Mouse (Mus musculus) intestine, embryonic 16.5 days (tissue): Measurements from ENCODE around the gene Slc16a2. TPM values are rescaled to one million over a fixed set of nuclear protein-coding genes. Genes with fewer than 3 reads are reported as not detected.

ENCODE experiments used
- ATAC-seq: fragments of 200-750 bp; cut with Nextera tagmentation; 2 replicates; pipeline ENCODE4 v1.8.0; 2017; ENCODE audit warnings: moderate TSS enrichment, moderate library complexity
- H3K27ac ChIP-seq: fragments of 300-500 bp; sonication (generic); 2 replicates; pipeline ENCODE4 v1.5.1; 2014; ENCODE audit warnings: mild to moderate bottlenecking, low read length
- H3K27me3 ChIP-seq: fragments of 300-500 bp; sonication (generic); replicated peaks from 2 replicates; pipeline ENCODE4 v1.6.1; 2014; ENCODE audit warnings: low read length, control low read depth, mixed read lengths; ENCODE audit not compliant: control insufficient read depth, insufficient read depth
- H3K36me3 ChIP-seq: fragments of 300-500 bp; sonication (generic); 2 replicates; pipeline ENCODE4 v1.6.1; 2014; ENCODE audit warnings: low read length, control low read depth; ENCODE audit not compliant: control insufficient read depth, insufficient read depth
- H3K4me1 ChIP-seq: fragments of 300-500 bp; sonication (generic); 2 replicates; pipeline ENCODE4 v1.6.1; 2014; ENCODE audit warnings: low read length, control low read depth, mixed read lengths; ENCODE audit not compliant: control insufficient read depth, insufficient read depth
- H3K4me2 ChIP-seq: fragments of 300-500 bp; sonication (generic); 2 replicates; pipeline ENCODE4 v1.6.1; 2014; ENCODE audit warnings: low read depth, low read length, control low read depth
- H3K4me3 ChIP-seq: fragments of 300-500 bp; sonication (generic); 2 replicates; pipeline ENCODE4 v1.5.1; 2014; ENCODE audit warnings: mild to moderate bottlenecking, low read length
- H3K9ac ChIP-seq: fragments of 300-500 bp; sonication (generic); 2 replicates; pipeline ENCODE4 v1.6.1; 2014; ENCODE audit warnings: low read depth, low read length
- H3K9me3 ChIP-seq: fragments of 300-500 bp; sonication (generic); 2 replicates; pipeline ENCODE4 v1.6.1; 2016; ENCODE audit warnings: low read length, control low read depth; ENCODE audit not compliant: control insufficient read depth
- WGBS: fragments of 180-500 bp; shearing (Covaris S2); extraction: QIAGEN DNeasy Blood & Tissue Kit; methylation state at CpG from one replicate; pipeline ENCODE4 v1.1.7; 2014; 5-methylcytosine and 5-hydroxymethylcytosine counted together
- polyA plus RNA-seq: library from polyadenylated mRNA; unstranded; fragments of >200 nt; fragmentation: Nextera tagmentation; extraction: Ambion mirVana; gene quantifications from 2 replicates; pipeline ENCODE4 v1.2.1, GENCODE M21; 2015

Gene Slc16a2
- polyA plus RNA-seq, 1 experiment from 2014 or later: 6.9 TPM

DNA sequence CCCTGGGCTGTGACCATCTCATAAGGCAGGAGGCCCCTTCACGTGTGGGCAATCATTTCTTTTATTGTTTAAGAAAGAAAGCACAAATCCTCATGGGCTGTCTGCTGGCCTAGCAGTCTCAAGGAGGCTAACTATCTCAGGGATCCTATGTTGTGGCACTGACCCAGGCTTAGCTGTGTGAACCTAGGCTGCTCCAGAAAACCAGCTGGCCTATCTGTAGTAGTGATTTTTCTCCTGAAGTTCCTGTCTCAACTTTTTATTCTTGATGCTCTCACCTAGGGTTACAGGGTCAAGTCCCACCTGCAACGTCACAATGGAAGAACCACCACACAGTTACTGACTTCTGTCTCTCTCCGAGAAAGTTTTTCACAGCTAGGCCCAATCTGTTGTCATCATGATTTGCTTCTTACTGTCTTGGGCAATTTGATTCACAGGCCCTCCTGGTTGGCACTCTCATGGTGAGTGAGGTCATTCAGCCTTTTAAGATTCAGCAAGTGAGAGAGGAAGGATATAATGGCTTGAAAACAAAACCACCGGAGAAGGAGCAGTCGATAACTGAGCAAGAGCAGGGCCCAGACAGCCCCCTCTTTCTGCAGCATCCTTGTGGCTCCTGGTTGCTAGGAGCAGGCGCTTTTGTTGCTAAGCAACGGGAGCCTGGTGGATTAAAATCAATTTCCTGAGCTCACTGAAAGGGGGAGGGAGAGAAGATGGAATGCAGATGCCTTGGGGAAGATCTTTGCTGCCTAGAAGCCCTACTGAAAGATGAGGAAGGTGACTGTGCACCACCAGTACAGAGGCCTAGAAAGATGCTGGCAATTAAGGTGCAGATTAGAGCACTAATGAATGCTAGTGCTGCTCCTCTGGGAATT, 77.4 kb downstream of the Slc16a2 start:
- WGBS: 44% methylated on average over 7 of the region's 7 CpGs
- ATAC-seq: no peak

DNA sequence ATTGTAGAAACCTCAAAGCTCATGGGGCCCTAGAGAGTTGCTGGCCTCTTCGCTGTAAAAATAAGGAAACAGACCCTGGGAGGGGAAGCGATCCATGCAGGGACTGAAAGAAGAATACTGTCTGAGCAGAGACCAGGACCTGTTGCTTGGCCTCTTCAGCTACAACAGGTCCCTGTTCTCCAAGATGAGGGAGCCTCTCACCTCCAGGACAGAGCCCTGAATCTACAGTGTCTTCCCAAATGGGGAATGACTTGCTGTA, 79.8 kb downstream of the Slc16a2 start:
- H3K9me3 ChIP-seq: no peaks in the 10 kb centered on the region
- H3K4me2 ChIP-seq: no peak overlapping the region
- 50% methylated on average over 2 of the region's 2 CpGs for WGBS
- H3K27me3 ChIP-seq: peaks cover 23% of the 10 kb centered on the region; the same call in 1 of the 2 replicates
- H3K36me3 ChIP-seq: no peaks in the 10 kb centered on the region
- ATAC-seq: no peak
- no peak overlapping the region; the same call in 1 of the 2 replicates for H3K27ac ChIP-seq
- no peak overlapping the region for H3K4me3 ChIP-seq
- H3K4me1 ChIP-seq: 0 out of 2 replicates have a peak, but pooled peaks cover 2% of the 10 kb centered on the region
- no peak overlapping the region for H3K9ac ChIP-seq

More for the DNA sequence above, 77.4 kb downstream of the Slc16a2 start:
- Histone ChIP-seq H3K4me3 (no peak overlapping the region), H3K9me3 (no peaks in the 10 kb centered on the region), H3K27me3 (peaks cover 17% of the 10 kb centered on the region; the same call in 1 of the 2 replicates), H3K4me1 (0 out of 2 replicates have a peak, but pooled peaks cover 2% of the 10 kb centered on the region), H3K4me2 (no peak overlapping the region), H3K9ac (no peak overlapping the region), H3K36me3 (no peaks in the 10 kb centered on the region), H3K27ac (no peak overlapping the region)

- peak; percentile 44; the same call in 1 of the 2 replicates for ATAC-seq
- Histone ChIP-seq H3K9me3 (no peaks in the 10 kb centered on the region), H3K27me3 (peaks cover 23% of the 10 kb centered on the region; the same call in 1 of the 2 replicates), H3K27ac (peak overlapping the region; percentile 33; the same call in 1 of the 2 replicates), H3K4me1 (0 out of 2 replicates have a peak, but pooled peaks cover 2% of the 10 kb centered on the region), H3K36me3 (no peaks in the 10 kb centered on the region), H3K9ac (no peak overlapping the region), H3K4me3 (no peak overlapping the region), H3K4me2 (no peak overlapping the region)
- WGBS: 50% methylated on average over 7 of the region's 13 CpGs
These were observed 80.3 kb downstream of the Slc16a2 start for GRCm38 (mm10) chrX:103741215-103742056.

DNA sequence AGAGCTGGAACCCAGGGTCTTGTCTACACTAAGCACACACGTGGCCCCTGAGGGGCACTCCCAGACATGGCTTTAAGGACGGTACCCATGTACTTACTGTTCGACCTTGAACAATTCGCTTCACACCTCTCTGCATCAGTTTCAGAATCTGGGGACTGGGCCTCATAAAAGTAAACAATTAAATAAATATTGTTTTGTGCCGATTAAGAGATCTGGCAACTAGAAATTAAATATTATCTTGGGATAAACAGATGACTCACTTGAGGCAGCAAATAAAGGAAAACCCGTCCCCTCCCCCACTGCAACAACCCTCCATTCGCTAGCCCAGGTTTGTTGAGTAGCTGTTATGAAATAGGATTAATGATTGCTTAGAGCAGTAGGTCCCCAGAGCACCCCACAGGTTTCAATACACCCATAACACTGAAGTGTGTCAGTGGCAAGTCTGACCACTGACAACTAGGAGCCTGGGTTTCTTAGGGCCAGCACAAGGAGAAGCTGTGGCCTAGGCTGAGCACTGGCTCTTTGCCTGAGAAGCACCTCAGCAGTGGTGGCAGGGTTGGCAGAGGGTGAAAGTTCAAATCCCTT, 87.7 kb downstream of the Slc16a2 start:
- Histone ChIP-seq H3K9ac (no peak overlapping the region), H3K4me1 (no peaks in the 10 kb centered on the region), H3K4me2 (no peak overlapping the region), H3K4me3 (no peak overlapping the region), H3K27me3 (peaks cover 25% of the 10 kb centered on the region), H3K36me3 (no peaks in the 10 kb centered on the region), H3K9me3 (no peaks in the 10 kb centered on the region), H3K27ac (no peak overlapping the region)
- 73% methylated on average over 7 of the region's 7 CpGs for WGBS
- no peak for ATAC-seq

DNA sequence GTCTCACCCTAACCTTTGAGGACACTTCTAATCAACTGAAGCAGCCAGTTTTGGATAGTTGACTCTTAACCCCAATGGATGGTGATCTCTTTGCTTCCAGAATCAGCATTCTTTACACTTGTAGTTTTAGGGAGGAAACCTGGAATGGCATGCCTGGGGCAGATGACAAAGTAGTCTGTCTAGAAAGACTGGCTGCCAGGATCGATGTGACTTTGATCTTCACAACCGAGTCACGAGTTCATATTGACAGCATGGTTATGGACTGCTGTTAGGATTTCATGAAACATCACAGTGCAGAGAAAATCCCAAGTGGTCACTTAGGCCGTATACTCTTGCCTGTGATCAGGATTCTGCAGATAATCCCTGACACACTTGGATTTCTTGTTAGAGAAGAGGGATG, 88.7 kb downstream of the Slc16a2 start:
- Histone ChIP-seq H3K4me1 (no peaks in the 10 kb centered on the region), H3K4me3 (no peak overlapping the region), H3K9ac (no peak overlapping the region), H3K36me3 (no peaks in the 10 kb centered on the region), H3K9me3 (no peaks in the 10 kb centered on the region), H3K27ac (no peak overlapping the region), H3K27me3 (peaks cover 21% of the 10 kb centered on the region), H3K4me2 (no peak overlapping the region)
- WGBS: 70% methylated on average over 4 of the region's 4 CpGs
- no peak for ATAC-seq

GRCm38 (mm10) chrX:103732033-103732703, 89.6 kb downstream of the Slc16a2 start:
- Histone ChIP-seq H3K27ac (no peak overlapping the region), H3K9me3 (no peaks in the 10 kb centered on the region), H3K9ac (no peak overlapping the region), H3K4me1 (no peaks in the 10 kb centered on the region), H3K4me2 (no peak overlapping the region), H3K36me3 (no peaks in the 10 kb centered on the region), H3K4me3 (no peak overlapping the region), H3K27me3 (peaks cover 20% of the 10 kb centered on the region)
- no peak for ATAC-seq
- 68% methylated on average over 4 of the region's 4 CpGs for WGBS

DNA sequence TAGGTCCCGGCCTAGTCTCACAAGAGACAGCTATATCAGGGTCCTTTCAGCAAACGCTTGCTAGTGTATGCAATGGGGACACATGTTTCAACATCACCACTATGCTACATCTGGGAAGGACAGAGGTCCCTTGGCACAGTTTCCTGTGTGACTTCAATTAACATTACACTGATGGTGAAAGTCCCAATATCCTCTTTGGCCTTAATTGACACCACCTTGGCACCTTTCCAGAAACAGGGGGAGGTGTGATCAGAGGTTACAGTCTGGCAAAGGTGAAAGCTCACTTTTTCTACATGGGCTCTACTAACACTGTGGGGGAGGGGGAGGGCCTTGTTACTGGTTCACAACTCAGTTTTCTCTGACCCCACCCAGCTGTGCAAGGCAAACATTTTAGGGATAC, 99.3 kb downstream of the Slc16a2 start:
- H3K27ac ChIP-seq: no peak overlapping the region
- H3K4me3 ChIP-seq: no peak overlapping the region
- no peak overlapping the region for H3K4me2 ChIP-seq
- WGBS: 84% methylated on average over 2 of the region's 2 CpGs
- no peak overlapping the region for H3K9ac ChIP-seq
- H3K9me3 ChIP-seq: no peaks in the 10 kb centered on the region
- no peaks in the 10 kb centered on the region for H3K36me3 ChIP-seq
- H3K27me3 ChIP-seq: no peaks in the 10 kb centered on the region; the same call in 1 of the 2 replicates
- no peaks in the 10 kb centered on the region for H3K4me1 ChIP-seq
- ATAC-seq: no peak

- Histone ChIP-seq H3K9ac (no peak overlapping the region), H3K4me3 (no peak overlapping the region), H3K9me3 (no peaks in the 10 kb centered on the region), H3K27ac (no peak overlapping the region), H3K27me3 (peaks cover 2% of the 10 kb centered on the region; the same call in 1 of the 2 replicates), H3K36me3 (no peaks in the 10 kb centered on the region), H3K4me2 (no peak overlapping the region), H3K4me1 (no peaks in the 10 kb centered on the region)
- ATAC-seq: no peak
- 53% methylated on average over 12 of the region's 12 CpGs for WGBS
These were observed 102.1 kb downstream of the Slc16a2 start for GRCm38 (mm10) chrX:103719618-103720185.
